Mouse (Mus musculus) olfactory bulb, adult 2 months (tissue): ENCODE data around the gene Cebpzos.

ENCODE experiments used
- CTCF ChIP-seq: fragments of 200-500 bp; IDR thresholded peaks from 2 replicates; pipeline ENCODE4 v1.5.1; 2012; ENCODE audit warnings: low read depth, mild to moderate bottlenecking, low read length, moderate library complexity; ENCODE audit not compliant: insufficient read depth
- POLR2A ChIP-seq: fragments of 200-500 bp; IDR thresholded peaks from 2 replicates; pipeline ENCODE4 v1.6.1; 2012; ENCODE audit warnings: mild to moderate bottlenecking, low read depth, low read length, moderate library complexity; ENCODE audit not compliant: insufficient read depth

DNA sequence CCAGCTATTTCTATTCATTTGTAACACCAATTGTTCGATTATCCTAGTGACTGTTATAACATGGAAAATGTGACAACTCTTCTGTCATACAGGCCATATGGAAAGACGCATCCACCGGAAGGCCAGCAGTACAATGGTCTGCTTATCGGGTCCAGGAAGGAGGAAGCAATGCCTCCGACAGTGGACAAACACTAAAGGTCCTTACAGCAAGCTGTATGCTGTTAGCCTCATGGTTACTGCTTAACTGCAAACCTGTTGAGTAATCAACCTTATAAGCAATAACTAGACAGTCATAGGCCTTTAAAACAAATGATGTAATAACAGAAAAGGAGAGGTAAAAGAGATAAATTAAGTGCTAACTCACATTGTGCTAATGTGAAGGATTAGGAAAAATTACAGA lies 34.9 kb downstream of the Cebpzos start:
- TF ChIP-seq CTCF: no peak
- TF ChIP-seq POLR2A: no peak
